Mouse (Mus musculus): ENCODE measurements around the gene Itfg1. TPM values are rescaled to one million over a fixed set of nuclear protein-coding genes. Genes with fewer than 3 reads are reported as not detected.
"Not testable (repeated sequence)": the region's sequence is repeated elsewhere in the genome, so short reads cannot be mapped to it uniquely, and the experiment has no call there.

Itfg1 gene
- 10 to 100 TPM; 43.6 to 43.8 TPM for total RNA-seq (2021)
- long read RNA-seq, experiment 1, transcript Itfg1-201 (18 exons, 3,306 nt) = major isoform, 134 of 143 reads
- long read RNA-seq, experiment 1, partial matches to known transcripts = 3 of 143 reads
- long read RNA-seq, experiment 1, other reads (novel, unspliced or antisense) = 6 of 143 reads
- long read RNA-seq, experiment 2, transcript Itfg1-201 (18 exons, 3,306 nt) = major isoform, 77 of 89 reads
- long read RNA-seq, experiment 2, partial matches to known transcripts = 4 of 89 reads
- long read RNA-seq, experiment 2, other reads (novel, unspliced or antisense) = 8 of 89 reads

GRCm38 (mm10) chr8:85840657-85841488, at the start of gene Itfg1, which contains the start of gene Phkb:
Itfg1 (minus strand) TSS chr8:85840921.
Phkb (plus strand) TSS chr8:85840959.
- peak; percentile 91 for DNase-seq (ENCODE audit: low spot score)

DNA sequence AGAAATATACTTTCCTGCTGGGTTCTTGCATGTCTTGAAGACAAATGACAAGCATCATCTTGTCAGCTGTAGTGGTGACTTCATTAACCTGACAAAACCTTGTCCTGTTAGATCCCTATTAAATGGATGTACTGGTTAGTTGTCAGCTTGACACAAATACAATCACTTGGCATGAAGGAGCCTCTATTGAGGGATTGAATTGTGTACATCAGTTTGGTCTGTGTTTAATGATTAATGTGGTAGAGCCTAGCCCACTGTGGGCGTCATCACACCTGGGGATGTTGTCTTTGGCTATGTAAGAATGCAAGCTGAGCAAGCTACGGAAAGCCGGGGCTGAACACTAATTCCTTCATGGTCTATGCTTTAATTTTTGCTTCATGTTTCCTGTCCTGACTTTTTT, 44.1 kb upstream of the Itfg1 start:
- DNase-seq (ENCODE audit: low spot score) = no peak

DNA sequence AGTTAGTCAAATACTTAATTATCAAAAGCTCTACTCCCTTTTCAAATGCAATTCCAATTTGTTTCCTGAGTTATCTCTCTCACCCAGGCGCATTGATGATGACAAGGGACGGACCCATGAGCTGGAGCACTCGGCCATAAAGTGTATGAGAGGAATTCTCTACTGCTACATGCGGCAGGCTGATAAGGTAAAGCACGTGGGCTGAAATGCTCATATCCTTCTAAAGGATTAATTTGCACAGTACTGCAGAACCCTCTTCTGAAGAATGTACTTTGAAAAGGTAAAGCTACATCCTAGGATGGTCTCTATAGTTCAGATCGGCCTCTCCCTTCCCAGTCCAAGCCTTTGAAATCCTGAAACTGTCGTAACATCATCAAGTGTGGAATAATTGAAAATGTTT, 38.9 kb upstream of the Itfg1 start:
- no peak for DNase-seq (ENCODE audit: low spot score)

GRCm38 (mm10) chr8:85877976-85878375, 37.3 kb upstream of the Itfg1 start:
- no peak for DNase-seq (ENCODE audit: low spot score)

DNA sequence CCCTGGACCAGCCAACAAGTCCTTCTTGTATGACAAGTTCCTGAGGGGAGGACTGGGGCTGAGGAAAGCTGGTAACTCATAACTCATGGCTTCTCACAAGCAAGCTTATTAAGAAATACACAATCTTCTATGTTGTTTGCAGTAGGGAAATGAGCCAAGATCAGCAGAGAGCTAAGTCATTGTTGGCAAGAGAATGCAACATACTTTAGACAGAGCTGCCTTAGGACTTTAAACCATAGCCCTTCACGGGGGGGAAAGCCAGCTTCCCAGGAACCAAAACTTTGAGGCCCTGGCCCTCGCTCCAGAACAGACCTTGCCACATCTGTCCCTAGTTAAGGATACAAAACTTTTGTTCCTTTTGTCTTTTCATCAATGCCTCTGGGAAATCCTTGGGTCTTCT, 30.9 kb upstream of the Itfg1 start:
- DNase-seq (ENCODE audit: low spot score) = peak; percentile 30

DNA sequence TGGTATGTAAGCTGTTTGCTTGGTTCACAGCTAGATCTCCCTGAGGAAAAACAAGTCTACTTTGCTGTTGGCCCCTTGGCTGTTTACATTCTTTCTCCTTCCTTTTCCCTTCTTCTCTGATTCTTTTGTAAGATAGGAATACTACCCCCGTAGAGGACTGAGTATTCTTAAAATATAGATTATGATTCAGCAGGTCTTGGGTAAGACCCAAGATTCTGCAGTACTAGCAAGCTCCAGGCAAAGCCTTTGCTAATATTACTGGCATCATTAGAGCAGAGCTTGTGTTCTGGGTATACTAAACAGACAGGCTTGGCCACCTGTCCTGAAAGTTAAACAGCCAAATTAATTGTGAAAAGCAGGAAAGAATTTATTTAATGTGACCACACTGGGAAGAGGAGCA, 21.7 kb upstream of the Itfg1 start:
- no peak for DNase-seq (ENCODE audit: low spot score)

- peak; percentile 52 for DNase-seq (ENCODE audit: low spot score)
These were observed 19.9 kb upstream of the Itfg1 start for GRCm38 (mm10) chr8:85860612-85861011.

DNA sequence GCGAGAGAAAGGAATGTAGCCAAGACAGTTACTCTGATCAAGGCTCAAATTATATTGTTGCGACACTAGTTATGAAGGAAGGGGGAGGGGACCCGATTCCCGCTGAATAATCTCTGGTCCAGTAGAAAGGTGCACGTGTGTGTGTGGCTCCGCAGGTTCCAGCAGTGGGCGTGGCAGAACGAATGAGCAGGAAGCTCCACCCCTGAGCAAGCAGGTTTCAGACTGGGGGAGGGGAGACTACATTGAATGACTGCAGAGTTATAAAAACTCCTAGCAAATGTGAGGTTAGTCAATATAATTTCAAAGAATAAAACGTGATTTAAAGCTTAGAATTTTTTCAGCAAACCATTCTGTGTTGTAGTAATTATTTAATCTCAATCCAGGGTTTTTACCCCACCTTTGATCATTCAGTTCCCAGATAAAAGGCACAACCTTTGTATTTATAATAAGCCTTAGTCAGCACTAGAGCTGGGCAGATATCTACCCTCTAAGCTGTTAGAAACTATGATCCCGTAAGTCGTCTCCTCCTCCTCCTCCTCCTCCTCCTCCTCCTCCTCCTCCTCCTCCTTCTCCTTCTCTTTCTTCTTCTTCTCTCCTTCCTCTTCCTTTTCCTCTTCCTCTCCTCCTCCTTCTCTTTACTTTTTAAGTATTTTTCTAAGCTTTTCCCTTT, 16.6 kb upstream of the Itfg1 start:
- not testable (repeated sequence) for DNase-seq (ENCODE audit: low spot score)

GRCm38 (mm10) chr8:85854220-85855123, 13.8 kb upstream of the Itfg1 start:
- DNase-seq (ENCODE audit: low spot score) = no peak

- no peak for DNase-seq (ENCODE audit: low spot score)
These were observed 5.2 kb upstream of the Itfg1 start for GRCm38 (mm10) chr8:85845887-85846286.

- peak; percentile 22 for DNase-seq (ENCODE audit: low spot score)
These were observed 721 bp upstream of the Itfg1 start for GRCm38 (mm10) chr8:85841489-85841795.

GRCm38 (mm10) chr8:85839916-85840656, 635 bp downstream of the Itfg1 start:
- DNase-seq (ENCODE audit: low spot score) = no peak

GRCm38 (mm10) chr8:85813621-85814020, 27.1 kb downstream of the Itfg1 start:
- no peak for DNase-seq (ENCODE audit: low spot score)

GRCm38 (mm10) chr8:85801408-85801807, 39.3 kb downstream of the Itfg1 start:
- DNase-seq (ENCODE audit: low spot score) = no peak

DNA sequence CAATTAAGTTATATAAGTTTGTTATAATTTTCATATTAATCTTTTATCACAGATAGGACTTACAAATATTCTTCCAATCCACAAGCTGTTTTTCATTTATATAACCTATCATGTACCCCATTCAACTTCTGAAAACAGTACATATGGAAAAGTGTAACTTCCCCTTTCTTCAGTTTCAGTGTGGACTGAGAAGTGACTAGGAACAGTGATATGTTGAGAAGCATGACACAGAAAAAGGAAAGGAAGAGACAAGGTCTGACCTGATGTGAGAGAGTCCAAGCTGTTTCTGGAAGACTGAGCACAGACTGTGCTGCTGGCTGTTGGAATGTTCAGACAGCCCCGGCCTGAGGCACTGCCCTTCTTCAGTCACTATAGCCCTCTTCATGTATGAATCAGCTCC, 40.6 kb downstream of the Itfg1 start:
- DNase-seq (ENCODE audit: low spot score) = no peak

GRCm38 (mm10) chr8:85796392-85796791, 44.3 kb downstream of the Itfg1 start:
- not testable (repeated sequence) for DNase-seq (ENCODE audit: low spot score)

DNA sequence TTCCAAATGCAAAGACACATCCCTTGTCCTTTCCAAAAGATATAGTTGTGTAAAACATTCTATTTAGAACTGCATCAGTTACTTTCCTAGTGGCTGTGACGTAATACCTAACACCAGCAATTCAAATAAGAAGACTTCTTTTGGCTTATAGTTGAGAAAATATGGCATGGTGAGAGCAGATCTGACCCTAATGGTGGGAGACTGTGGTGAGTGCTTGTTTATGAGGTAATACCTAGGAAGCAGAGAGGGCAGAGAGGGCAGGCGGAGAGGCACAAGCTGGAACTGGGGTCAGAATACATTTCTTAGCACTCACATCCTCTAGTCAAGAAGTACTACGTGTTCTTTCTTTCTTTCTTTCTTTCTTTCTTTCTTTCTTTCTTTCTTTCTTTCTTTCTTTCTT, 52.4 kb downstream of the Itfg1 start:
- DNase-seq (ENCODE audit: low spot score) = no peak

GRCm38 (mm10) chr8:85787909-85788308, 52.8 kb downstream of the Itfg1 start:
- DNase-seq (ENCODE audit: low spot score) = no peak

- no peak for DNase-seq (ENCODE audit: low spot score)
These were observed 55.2 kb downstream of the Itfg1 start for GRCm38 (mm10) chr8:85785506-85785905.

DNA sequence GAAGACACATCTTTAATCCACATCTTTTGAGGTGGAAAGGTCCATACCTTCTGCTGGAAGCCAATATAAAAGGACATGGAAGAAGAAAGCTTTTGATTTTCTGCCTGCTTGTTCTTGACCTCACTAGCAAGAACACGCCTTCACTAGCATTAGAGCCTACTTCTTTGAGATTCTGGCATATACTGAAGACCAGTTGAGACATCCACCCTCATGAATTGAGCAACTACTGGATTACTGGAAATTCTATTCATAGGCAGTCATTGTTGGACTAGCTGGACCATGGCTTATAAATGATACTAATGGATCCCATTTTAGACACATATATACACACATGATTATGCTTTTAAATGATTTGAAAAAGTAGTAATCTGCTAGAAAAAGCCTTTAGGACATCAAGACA, 56.9 kb downstream of the Itfg1 start:
- DNase-seq (ENCODE audit: low spot score) = no peak

- DNase-seq (ENCODE audit: low spot score) = no peak
These were observed 60.6 kb downstream of the Itfg1 start for GRCm38 (mm10) chr8:85780091-85780490.
